Mouse (Mus musculus) skeletal muscle tissue, adult 2 months (tissue): ENCODE measurements around the gene Slc6a6.

Source experiments
- DNase-seq: peaks from one replicate; pipeline ENCODE4 v3.0.0-alpha.2; 2012; ENCODE audit warnings: low read depth, low spot score

Slc6a6 gene

GRCm38 (mm10) chr6:91720588-91721214 is 36.8 kb downstream of the Slc6a6 start:
- DNase-seq = no peak

DNA sequence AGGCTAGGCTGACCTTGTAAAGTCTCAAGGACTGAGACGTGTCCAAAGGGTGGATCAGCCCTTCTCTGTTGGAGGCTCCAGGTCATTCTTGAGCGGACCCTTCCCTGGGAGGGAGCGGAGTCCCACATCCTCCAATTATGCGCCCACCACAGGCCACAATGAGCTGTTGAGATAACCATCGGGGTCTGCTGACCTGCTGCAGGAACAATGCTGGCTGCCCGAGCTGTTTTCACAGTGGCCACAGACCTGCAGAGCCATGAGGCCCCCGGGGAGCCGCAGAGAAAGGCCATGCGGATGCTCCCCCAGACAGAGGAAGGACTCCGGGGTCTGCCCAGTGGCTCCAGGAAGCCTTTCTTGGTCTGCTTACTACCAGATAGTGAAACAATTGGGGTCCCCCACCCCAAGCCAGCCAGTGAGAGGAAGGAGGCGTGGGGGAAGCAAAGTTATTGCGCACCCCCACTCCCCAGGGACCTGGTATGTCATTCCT is 37.4 kb downstream of the Slc6a6 start:
- no peak for DNase-seq

- no peak for DNase-seq
Measured at GRCm38 (mm10) chr6:91727361-91727760, 43.5 kb downstream of the Slc6a6 start.

GRCm38 (mm10) chr6:91728939-91729619 is 45.2 kb downstream of the Slc6a6 start:
- peak; percentile 42 for DNase-seq

- DNase-seq = peak; percentile 94
Measured at GRCm38 (mm10) chr6:91729677-91730127, 45.8 kb downstream of the Slc6a6 start.

DNA sequence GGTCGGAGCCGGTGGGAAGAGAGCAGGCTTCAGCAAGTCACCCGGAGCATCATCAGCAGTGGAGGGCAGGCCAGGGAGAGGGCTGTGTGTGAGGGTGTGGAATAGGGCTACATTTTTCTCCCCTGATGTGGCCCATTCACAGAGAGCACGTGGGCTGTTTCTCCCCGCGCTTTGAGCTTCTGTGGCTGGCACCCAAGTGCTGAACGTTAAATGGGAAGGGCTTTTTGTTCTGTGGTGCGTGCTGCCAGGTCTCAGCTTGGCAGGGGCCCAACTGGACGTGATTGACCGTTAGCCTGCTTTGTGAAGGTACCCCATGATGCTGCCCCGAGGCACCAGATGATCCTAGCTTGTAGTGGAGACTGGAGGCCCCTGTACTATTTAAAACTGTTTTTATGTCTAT is 48.3 kb downstream of the Slc6a6 start:
- DNase-seq = no peak

GRCm38 (mm10) chr6:91736471-91736870 is 52.6 kb downstream of the Slc6a6 start:
- DNase-seq = peak; percentile 34

DNA sequence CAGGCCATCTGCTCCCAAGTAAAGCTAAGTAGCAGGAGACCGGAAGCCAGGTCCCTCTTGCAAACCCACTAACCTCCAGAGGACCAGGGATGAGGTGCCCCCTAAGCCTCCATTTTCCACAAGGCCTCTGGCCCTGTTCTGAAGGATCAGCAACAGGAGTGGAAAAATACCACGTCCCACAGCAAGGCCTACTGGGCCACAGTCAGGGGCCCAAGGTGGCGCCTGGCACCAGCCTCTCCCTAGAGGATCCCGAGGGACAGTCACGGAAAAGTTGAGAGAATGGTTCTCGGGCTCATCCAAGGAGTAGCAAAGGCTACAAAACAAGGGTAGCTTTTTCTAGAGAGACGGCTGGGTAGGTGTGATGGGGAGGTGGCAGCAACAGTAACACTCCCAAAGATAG is 53.6 kb downstream of the Slc6a6 start:
- no peak for DNase-seq

DNA sequence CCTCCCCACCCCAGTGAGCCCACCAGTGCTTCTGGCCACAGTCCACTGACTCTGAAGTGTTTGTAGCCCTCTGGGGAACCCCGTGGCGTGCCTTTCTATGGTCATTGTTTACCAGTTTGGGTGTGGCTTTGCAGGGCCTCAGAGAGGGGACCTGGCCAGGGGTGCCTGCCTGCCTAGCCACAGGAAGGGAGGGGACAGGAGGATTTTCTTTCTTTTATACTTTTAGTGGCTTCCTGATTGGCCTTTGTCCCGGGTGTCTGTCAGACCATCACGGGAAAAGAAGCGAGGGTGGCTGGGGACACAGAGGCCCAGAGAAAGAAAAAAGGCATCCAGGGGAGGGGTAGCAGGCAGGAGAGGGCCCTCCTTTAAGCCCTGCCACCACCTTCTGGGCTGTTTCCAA is 54.2 kb downstream of the Slc6a6 start:
- no peak for DNase-seq

DNA sequence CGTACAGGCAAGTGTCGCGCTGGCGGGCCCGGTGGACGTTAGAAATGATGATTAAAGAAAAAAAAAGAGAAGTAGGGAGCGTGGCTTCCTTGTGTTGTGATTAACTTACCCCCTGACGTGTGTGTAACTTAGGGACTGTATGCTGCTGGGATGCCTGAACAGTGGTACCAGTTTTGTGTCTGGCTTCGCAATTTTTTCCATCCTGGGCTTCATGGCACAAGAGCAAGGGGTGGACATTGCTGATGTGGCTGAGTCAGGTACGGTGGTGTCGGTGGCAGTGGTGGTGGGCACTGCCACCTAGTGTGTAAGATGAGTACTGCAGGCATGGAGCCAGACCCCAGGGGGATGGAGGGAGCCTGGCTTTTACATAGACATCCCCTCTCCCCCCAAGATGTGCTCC is 57.2 kb downstream of the Slc6a6 start:
- DNase-seq = peak; percentile 61

DNA sequence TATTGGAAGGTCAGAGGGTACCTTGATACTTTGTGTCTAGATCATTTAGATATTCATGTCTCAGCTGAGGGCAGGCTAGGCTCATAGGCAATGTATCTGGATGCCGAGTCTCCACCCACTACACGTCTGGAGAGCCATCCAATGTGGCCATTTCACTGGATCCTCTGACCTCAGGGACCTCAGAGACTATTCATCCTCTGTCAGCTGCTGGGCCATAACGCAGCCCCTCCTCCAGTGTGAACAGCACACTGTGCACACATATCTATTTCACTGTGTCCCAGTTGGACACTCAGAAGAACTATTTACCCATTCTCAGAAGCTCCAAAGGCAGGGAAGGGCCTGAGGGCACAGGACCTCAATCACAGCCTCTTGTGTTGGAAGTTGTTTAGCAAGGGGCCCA is 58.6 kb downstream of the Slc6a6 start:
- peak; percentile 67 for DNase-seq

GRCm38 (mm10) chr6:91742995-91743394 is 59.1 kb downstream of the Slc6a6 start:
- DNase-seq = no peak

GRCm38 (mm10) chr6:91743886-91744285 is 60.0 kb downstream of the Slc6a6 start:
- no peak for DNase-seq

- no peak for DNase-seq
Measured at GRCm38 (mm10) chr6:91745246-91745645, 61.4 kb downstream of the Slc6a6 start.

- DNase-seq = no peak
Measured at GRCm38 (mm10) chr6:91745947-91746582, 62.2 kb downstream of the Slc6a6 start.

- DNase-seq = no peak
Measured at GRCm38 (mm10) chr6:91746776-91747175, 62.9 kb downstream of the Slc6a6 start.

GRCm38 (mm10) chr6:91750976-91751375 is 67.1 kb downstream of the Slc6a6 start:
- DNase-seq = no peak

- no peak for DNase-seq
Measured at GRCm38 (mm10) chr6:91752884-91753283, 69.0 kb downstream of the Slc6a6 start.

GRCm38 (mm10) chr6:91754098-91754497 is 70.2 kb downstream of the Slc6a6 start:
- DNase-seq = no peak

DNA sequence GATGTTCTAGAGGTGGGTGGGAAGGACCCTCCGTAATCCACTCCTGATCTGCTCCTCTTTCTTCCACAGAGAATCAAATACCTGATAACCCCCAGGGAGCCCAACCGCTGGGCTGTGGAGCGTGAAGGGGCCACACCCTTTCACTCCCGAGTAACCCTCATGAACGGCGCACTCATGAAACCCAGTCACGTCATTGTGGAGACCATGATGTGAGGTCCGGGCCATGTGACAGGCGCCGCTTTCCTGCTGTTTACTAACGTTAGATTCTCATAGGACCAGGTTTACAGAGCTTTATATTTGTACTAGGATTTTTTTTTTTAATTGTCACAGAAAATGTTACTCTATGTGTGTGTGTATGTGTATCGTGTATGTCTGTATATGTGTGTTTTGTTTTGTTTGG is 71.0 kb downstream of the Slc6a6 start:
- DNase-seq = no peak

DNA sequence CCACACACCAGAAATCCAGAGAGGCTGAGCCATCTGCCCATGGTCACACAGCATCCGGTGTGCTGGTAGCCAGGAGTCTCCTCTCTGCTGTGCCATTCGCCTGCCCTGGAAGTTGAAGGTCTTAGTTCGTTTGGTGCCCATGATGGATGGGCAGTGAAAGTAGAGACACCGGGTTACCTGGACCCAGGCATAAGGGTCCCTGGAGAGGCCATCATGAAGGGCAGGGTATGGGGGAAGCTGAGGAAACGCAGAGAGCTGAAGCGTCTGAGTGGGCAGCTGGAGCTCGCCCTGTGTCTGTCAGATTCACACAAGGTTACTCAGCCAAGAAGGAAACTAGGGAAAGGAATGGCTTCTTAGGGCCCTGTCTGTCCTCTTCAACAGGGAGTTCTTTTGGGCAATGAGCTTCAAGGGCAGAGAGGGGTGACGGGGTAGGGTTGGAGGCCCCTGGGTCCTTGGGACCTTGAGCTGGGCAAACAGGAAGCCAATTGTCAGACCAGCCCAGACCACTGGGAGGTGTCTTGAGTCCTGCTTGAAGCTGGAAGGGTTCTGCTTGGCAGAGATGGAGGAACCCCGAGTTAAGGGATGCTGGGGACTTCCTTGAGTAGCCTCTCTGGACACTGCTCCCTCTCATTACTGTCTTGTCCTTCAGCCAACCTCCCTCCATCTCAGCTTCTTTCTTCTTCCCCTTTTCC is 78.3 kb downstream of the Slc6a6 start:
- DNase-seq = no peak

DNA sequence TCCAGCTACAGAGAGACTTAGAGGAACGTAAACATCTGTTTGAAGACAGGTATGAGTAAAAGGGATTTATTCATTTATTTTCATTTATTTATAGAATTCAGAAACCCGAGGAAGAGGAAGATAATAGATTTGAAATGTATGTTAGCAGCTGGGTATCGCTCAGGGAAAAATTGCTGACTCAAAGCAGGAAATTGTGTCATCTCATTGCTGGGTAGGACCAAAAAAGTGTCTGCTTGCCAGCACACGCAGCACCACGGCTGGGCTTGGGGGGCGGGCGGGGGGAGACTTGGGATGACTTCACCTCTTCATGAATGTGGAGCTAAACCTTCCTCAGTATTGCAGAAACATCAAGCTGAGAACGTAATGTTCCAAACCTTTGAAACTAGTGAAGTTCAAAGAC is 83.7 kb downstream of the Slc6a6 start:
- DNase-seq = no peak
